Mouse (Mus musculus): ENCODE measurements around the gene Canx.
"Not testable (repeated sequence)": the region's sequence is repeated elsewhere in the genome, so short reads cannot be mapped to it uniquely, and the experiment has no call there.

Canx gene

GRCm38 (mm10) chr11:50325496-50326301 is at the start of gene Canx:
TSS of gene Canx (minus strand) at chr11:50325673.
- DNase-seq (ENCODE audit: low spot score) = peak; percentile 100

GRCm38 (mm10) chr11:50374286-50375015 is 49.0 kb upstream of the Canx start:
- no peak for DNase-seq (ENCODE audit: low spot score)

- no peak for DNase-seq (ENCODE audit: low spot score)
Measured at GRCm38 (mm10) chr11:50373621-50374020, 48.1 kb upstream of the Canx start.

GRCm38 (mm10) chr11:50373086-50373485 is 47.6 kb upstream of the Canx start:
- no peak for DNase-seq (ENCODE audit: low spot score)

- DNase-seq (ENCODE audit: low spot score) = no peak
Measured at GRCm38 (mm10) chr11:50371911-50372310, 46.4 kb upstream of the Canx start.

GRCm38 (mm10) chr11:50371399-50371841 is 45.9 kb upstream of the Canx start:
- DNase-seq (ENCODE audit: low spot score) = peak; percentile 86

- DNase-seq (ENCODE audit: low spot score) = peak; percentile 45
Measured at GRCm38 (mm10) chr11:50370969-50371368, 45.5 kb upstream of the Canx start.

GRCm38 (mm10) chr11:50369360-50369911 is 44.0 kb upstream of the Canx start:
- DNase-seq (ENCODE audit: low spot score) = no peak

GRCm38 (mm10) chr11:50367531-50367930 is 42.1 kb upstream of the Canx start:
- DNase-seq (ENCODE audit: low spot score) = no peak

GRCm38 (mm10) chr11:50365322-50365721 is 39.8 kb upstream of the Canx start:
- no peak for DNase-seq (ENCODE audit: low spot score)

GRCm38 (mm10) chr11:50364548-50364947 is 39.1 kb upstream of the Canx start:
- DNase-seq (ENCODE audit: low spot score) = peak; percentile 91

- DNase-seq (ENCODE audit: low spot score) = not testable (repeated sequence)
Measured at GRCm38 (mm10) chr11:50361282-50361681, 35.8 kb upstream of the Canx start.

GRCm38 (mm10) chr11:50358950-50359861 is 33.7 kb upstream of the Canx start:
- DNase-seq (ENCODE audit: low spot score) = peak; percentile 82

- no peak for DNase-seq (ENCODE audit: low spot score)
Measured at GRCm38 (mm10) chr11:50355395-50355794, 29.9 kb upstream of the Canx start.

GRCm38 (mm10) chr11:50354851-50355250 is 29.4 kb upstream of the Canx start:
- no peak for DNase-seq (ENCODE audit: low spot score)

- no peak for DNase-seq (ENCODE audit: low spot score)
Measured at GRCm38 (mm10) chr11:50354162-50354561, 28.7 kb upstream of the Canx start, which contains the start of gene Cby3. TSS of gene Cby3 (plus strand) at chr11:50354462.

- no peak for DNase-seq (ENCODE audit: low spot score)
Measured at GRCm38 (mm10) chr11:50352177-50352576, 26.7 kb upstream of the Canx start.

- DNase-seq (ENCODE audit: low spot score) = no peak
Measured at GRCm38 (mm10) chr11:50346256-50347032, 21.0 kb upstream of the Canx start.

GRCm38 (mm10) chr11:50345486-50345885 is 20.0 kb upstream of the Canx start:
- DNase-seq (ENCODE audit: low spot score) = no peak

- DNase-seq (ENCODE audit: low spot score) = no peak
Measured at GRCm38 (mm10) chr11:50336891-50337290, 11.4 kb upstream of the Canx start.

- DNase-seq (ENCODE audit: low spot score) = no peak
Measured at GRCm38 (mm10) chr11:50336126-50336525, 10.7 kb upstream of the Canx start.
